Mouse (Mus musculus) thymus, adult 2 months (tissue): ENCODE measurements around the gene Gjb1.
"Not testable (repeated sequence)": the region's sequence is repeated elsewhere in the genome, so short reads cannot be mapped to it uniquely, and the experiment has no call there.

Experiments used
- CTCF ChIP-seq: fragments of 200-500 bp; IDR thresholded peaks from 2 replicates; pipeline ENCODE4 v1.5.1; 2012; ENCODE audit warnings: mild to moderate bottlenecking, control low read depth, low read length, moderate library complexity, borderline replicate concordance; ENCODE audit not compliant: control insufficient read depth, poor library complexity, insufficient read depth; ENCODE audit errors: extremely low read depth
- POLR2A ChIP-seq: fragments of 200-500 bp; IDR thresholded peaks from 2 replicates; pipeline ENCODE4 v1.6.1; 2012; ENCODE audit warnings: mild to moderate bottlenecking, low read length, control low read depth, moderate library complexity; ENCODE audit not compliant: control insufficient read depth, poor library complexity, insufficient read depth; ENCODE audit errors: extremely low read depth

DNA sequence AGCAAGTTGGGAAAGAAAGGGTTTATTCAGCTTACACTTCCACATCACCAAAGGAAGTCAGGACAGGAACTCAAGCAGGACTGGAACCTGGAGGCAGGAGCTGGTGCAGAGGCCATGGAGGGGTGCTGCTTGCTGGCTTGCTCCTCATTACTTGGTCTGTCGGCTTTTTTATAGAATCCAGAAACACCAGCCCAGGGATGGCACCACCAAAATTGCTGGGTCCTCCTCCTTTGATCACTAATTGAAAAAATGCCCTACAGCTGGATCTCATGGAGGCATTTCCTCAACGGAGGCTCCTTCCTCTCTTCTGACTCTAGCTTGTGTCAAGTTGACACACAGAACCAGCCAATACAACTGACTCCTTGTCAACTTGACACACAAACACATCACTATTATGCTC lies 33.3 kb upstream of the Gjb1 start:
- not testable (repeated sequence) for TF ChIP-seq CTCF, POLR2A
